Mouse (Mus musculus): Measurements from ENCODE around the gene Lrwd1. TPM values are rescaled to one million over a fixed set of nuclear protein-coding genes. Genes with fewer than 3 reads are reported as not detected.
A peak's percentile ranks its signal among the peaks of the same experiment; 100 is the strongest.
"Not testable (repeated sequence)": the region's sequence is repeated elsewhere in the genome, so short reads cannot be mapped to it uniquely, and the experiment has no call there.

Gene Lrwd1
- polyA plus RNA-seq, 1 experiment = 54.5 TPM

DNA sequence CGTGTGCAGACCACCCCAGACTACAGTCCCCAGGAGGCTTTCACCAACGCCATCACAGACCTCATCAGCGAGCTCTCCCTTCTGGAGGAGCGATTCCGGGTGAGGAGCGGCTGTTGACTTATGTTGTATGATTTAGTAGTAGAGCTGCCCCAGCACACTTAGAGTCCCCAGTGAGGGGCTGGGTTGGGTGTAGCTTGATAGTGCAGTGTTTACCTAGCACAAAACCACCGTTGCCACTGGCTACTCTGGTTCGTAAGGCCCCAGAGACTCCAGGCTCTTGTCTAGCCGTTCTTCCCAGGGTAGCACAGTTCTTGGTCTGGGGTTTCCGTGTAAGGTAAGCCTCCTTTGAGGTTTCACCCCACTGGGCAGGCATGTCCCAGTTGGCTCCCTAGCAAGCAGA is 13.7 kb downstream of the Lrwd1 start:
- H3K4me3 ChIP-seq (replicated peaks) = no peak overlapping the region
- H3K27me3 ChIP-seq (replicated peaks) = no peaks in the 10 kb centered on the region
- no peaks in the 10 kb centered on the region for H3K9me3 ChIP-seq
- TF ChIP-seq GATA1 (IDR thresholded peaks at IDR 0.05; ENCODE audit: borderline replicate concordance, low read length) (no peak), FLI1 (IDR thresholded peaks at IDR 0.05; ENCODE audit: low read length) (no peak)
- peaks cover 88% of the 10 kb centered on the region for H3K36me3 ChIP-seq (replicated peaks; ENCODE audit: low read length)
- H3K4me1 ChIP-seq = peaks cover 24% of the 10 kb centered on the region

DNA sequence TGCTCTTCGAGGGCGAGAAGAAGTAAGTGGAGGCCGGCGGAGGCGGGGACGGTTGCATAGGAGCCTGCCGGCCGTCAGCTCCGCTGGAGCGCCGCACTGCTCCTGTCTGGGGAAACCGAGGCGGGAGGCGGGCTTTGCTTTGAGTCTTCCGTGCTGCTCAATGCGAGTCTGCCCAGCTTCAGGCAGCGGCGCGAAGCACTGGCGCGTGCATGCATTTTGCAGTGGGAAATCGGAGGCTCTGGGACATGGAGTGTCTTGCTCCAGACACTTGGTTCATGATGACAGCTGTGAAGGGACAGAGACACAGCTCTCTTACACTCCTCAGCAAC is 19.1 kb downstream of the Lrwd1 start:
- no peaks in the 10 kb centered on the region for H3K9me3 ChIP-seq
- H3K27me3 ChIP-seq (replicated peaks) = no peaks in the 10 kb centered on the region
- TF ChIP-seq FLI1 (IDR thresholded peaks at IDR 0.05; ENCODE audit: low read length) (no peak), GATA1 (IDR thresholded peaks at IDR 0.05; ENCODE audit: borderline replicate concordance, low read length) (no peak)
- peaks cover 42% of the 10 kb centered on the region for H3K4me1 ChIP-seq
- peaks cover 34% of the 10 kb centered on the region for H3K36me3 ChIP-seq (replicated peaks; ENCODE audit: low read length)
- H3K4me3 ChIP-seq (replicated peaks) = peak overlapping the region; percentile 95

GRCm38 (mm10) chr5:136115891-136116783 is 19.7 kb downstream of the Lrwd1 start, which contains the start of gene Polr2j:
Polr2j (plus strand) TSS chr5:136116631.
- Histone ChIP-seq H3K9me3 (no peaks in the 10 kb centered on the region), H3K27me3 (replicated peaks) (no peaks in the 10 kb centered on the region), H3K4me3 (replicated peaks) (peak within 1 kb of the TSS; percentile 95), H3K4me1 (peaks cover 42% of the 10 kb centered on the region), H3K36me3 (replicated peaks; ENCODE audit: low read length) (peaks cover 28% of the 10 kb centered on the region)
- no peak for TF ChIP-seq GATA1 (IDR thresholded peaks at IDR 0.05; ENCODE audit: borderline replicate concordance, low read length)
- peak; percentile 60; the same call in 1 of the 2 replicates for TF ChIP-seq FLI1 (IDR thresholded peaks at IDR 0.05; ENCODE audit: low read length)

GRCm38 (mm10) chr5:136113546-136113945 is 22.3 kb downstream of the Lrwd1 start:
- peaks cover 48% of the 10 kb centered on the region for H3K4me1 ChIP-seq
- H3K36me3 ChIP-seq (replicated peaks; ENCODE audit: low read length); H3K27me3 ChIP-seq (replicated peaks); H3K4me3 ChIP-seq (replicated peaks); H3K9me3 ChIP-seq: not testable (repeated sequence)

- Histone ChIP-seq H3K9me3 (peaks cover 6% of the 10 kb centered on the region), H3K4me1 (peaks cover 37% of the 10 kb centered on the region), H3K27me3 (replicated peaks) (peaks cover 5% of the 10 kb centered on the region), H3K36me3 (replicated peaks; ENCODE audit: low read length) (peaks cover 6% of the 10 kb centered on the region), H3K4me3 (replicated peaks) (peak overlapping the region; percentile 69)
- TF ChIP-seq FLI1 (IDR thresholded peaks at IDR 0.05; ENCODE audit: low read length) (no peak), GATA1 (IDR thresholded peaks at IDR 0.05; ENCODE audit: borderline replicate concordance, low read length) (no peak)
Measured at GRCm38 (mm10) chr5:136109042-136109441, 26.8 kb downstream of the Lrwd1 start.

GRCm38 (mm10) chr5:136108486-136108885 is 27.4 kb downstream of the Lrwd1 start:
- H3K9me3 ChIP-seq = peaks cover 6% of the 10 kb centered on the region
- peaks cover 37% of the 10 kb centered on the region for H3K4me1 ChIP-seq
- H3K27me3 ChIP-seq (replicated peaks) = peaks cover 5% of the 10 kb centered on the region
- H3K4me3 ChIP-seq (replicated peaks) = no peak overlapping the region
- peaks cover 10% of the 10 kb centered on the region for H3K36me3 ChIP-seq (replicated peaks; ENCODE audit: low read length)
- TF ChIP-seq GATA1 (IDR thresholded peaks at IDR 0.05; ENCODE audit: borderline replicate concordance, low read length) (no peak), FLI1 (IDR thresholded peaks at IDR 0.05; ENCODE audit: low read length) (no peak)

DNA sequence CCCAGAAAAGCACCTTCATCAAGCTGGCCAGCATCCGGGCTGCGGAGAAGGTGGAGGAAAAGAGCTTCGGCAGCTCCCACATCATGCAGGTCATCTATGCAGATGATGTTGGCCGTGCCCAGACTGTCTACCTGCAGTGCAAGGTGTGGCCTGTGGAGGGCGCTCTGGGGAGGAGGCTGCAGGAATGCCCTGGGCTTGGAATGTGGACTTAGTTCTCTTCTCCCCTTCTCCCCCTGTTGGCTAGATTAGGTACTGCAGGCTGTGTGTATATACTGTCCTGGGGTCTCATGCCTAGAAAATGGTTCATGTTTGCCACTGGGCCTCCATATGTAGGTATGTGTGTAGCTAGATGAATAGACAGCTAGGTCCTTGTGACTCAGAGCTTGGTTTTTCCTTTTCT is 31.4 kb downstream of the Lrwd1 start:
- Histone ChIP-seq H3K4me1 (peaks cover 53% of the 10 kb centered on the region), H3K4me3 (replicated peaks) (no peak overlapping the region), H3K9me3 (peaks cover 6% of the 10 kb centered on the region), H3K36me3 (replicated peaks; ENCODE audit: low read length) (peaks cover 10% of the 10 kb centered on the region), H3K27me3 (replicated peaks) (peaks cover 8% of the 10 kb centered on the region)
- TF ChIP-seq FLI1 (IDR thresholded peaks at IDR 0.05; ENCODE audit: low read length) = no peak
- no peak for TF ChIP-seq GATA1 (IDR thresholded peaks at IDR 0.05; ENCODE audit: borderline replicate concordance, low read length)

GRCm38 (mm10) chr5:136102099-136102820 is 33.6 kb downstream of the Lrwd1 start:
- TF ChIP-seq FLI1 (IDR thresholded peaks at IDR 0.05; ENCODE audit: low read length) = no peak
- no peak for TF ChIP-seq GATA1 (IDR thresholded peaks at IDR 0.05; ENCODE audit: borderline replicate concordance, low read length)
- Histone ChIP-seq H3K4me3 (replicated peaks) (peak overlapping the region; percentile 92), H3K4me1 (peaks cover 32% of the 10 kb centered on the region), H3K27me3 (replicated peaks) (peaks cover 16% of the 10 kb centered on the region), H3K9me3 (peaks cover 6% of the 10 kb centered on the region), H3K36me3 (replicated peaks; ENCODE audit: low read length) (peaks cover 10% of the 10 kb centered on the region)

DNA sequence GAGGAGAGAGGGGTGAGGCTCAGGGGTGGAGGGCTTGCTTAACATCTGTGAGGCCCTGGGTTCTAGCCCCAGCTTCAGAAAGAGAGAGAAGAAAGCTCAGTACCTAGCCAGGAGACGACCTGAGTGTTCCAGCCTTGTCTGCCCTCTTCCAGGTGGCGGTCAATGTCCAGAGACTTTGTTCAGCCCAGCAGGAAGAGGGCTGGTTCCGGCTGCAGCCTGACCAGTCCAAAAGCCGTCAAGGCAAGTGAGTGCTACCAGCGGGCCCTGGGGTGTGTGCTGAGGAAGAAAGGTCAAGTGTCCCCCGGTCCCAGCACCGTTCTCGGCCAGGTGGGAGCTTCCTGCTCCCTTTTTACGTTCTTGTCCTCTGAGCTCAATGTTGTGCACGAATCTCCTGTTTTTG is 37.3 kb downstream of the Lrwd1 start:
- TF ChIP-seq GATA1 (IDR thresholded peaks at IDR 0.05; ENCODE audit: borderline replicate concordance, low read length) (no peak), FLI1 (IDR thresholded peaks at IDR 0.05; ENCODE audit: low read length) (no peak)
- Histone ChIP-seq H3K36me3 (replicated peaks; ENCODE audit: low read length) (no peaks in the 10 kb centered on the region), H3K27me3 (replicated peaks) (peaks cover 31% of the 10 kb centered on the region), H3K4me1 (peaks cover 47% of the 10 kb centered on the region), H3K9me3 (no peaks in the 10 kb centered on the region), H3K4me3 (replicated peaks) (no peak overlapping the region)

GRCm38 (mm10) chr5:136095089-136095488 is 40.8 kb downstream of the Lrwd1 start:
- Histone ChIP-seq H3K27me3 (replicated peaks) (peaks cover 54% of the 10 kb centered on the region), H3K4me1 (peaks cover 30% of the 10 kb centered on the region), H3K9me3 (no peaks in the 10 kb centered on the region), H3K4me3 (replicated peaks) (peak overlapping the region; percentile 60), H3K36me3 (replicated peaks; ENCODE audit: low read length) (no peaks in the 10 kb centered on the region)
- TF ChIP-seq GATA1 (IDR thresholded peaks at IDR 0.05; ENCODE audit: borderline replicate concordance, low read length) (no peak), FLI1 (IDR thresholded peaks at IDR 0.05; ENCODE audit: low read length) (no peak)
